Mouse (Mus musculus): ENCODE measurements around the gene Guca2b. TPM values are rescaled to one million over a fixed set of nuclear protein-coding genes. Genes with fewer than 3 reads are reported as not detected.
"Not testable (repeated sequence)": the region's sequence is repeated elsewhere in the genome, so short reads cannot be mapped to it uniquely, and the experiment has no call there.

Gene Guca2b
- polyA plus RNA-seq, 1 experiment from 2014 or later: not detected

DNA sequence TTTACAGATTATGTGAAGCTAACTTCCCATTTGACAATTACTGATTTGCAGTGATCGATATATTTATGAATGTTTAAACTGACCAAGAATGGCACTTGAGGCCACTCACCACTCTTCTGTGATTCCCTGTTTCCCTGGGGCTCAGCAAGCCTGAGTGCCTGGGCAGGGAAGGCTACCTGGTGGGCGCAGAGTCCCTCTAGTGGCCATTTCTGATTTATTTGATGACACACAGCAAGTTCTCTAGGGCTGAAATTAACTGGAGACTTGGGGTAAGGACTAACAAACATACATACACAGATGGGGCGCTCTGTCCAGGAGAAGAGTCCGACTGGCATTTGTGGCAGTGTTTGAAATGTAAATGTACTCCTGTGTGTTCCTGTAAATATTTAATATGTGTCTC lies 30.4 kb downstream of the Guca2b start:
- H3K27me3 ChIP-seq; H3K9me3 ChIP-seq; H3K4me3 ChIP-seq (replicated peaks); H3K9ac ChIP-seq (replicated peaks); H3K4me2 ChIP-seq (replicated peaks): not testable (repeated sequence)
- WGBS: 78% methylated on average over 4 of the region's 4 CpGs
- Histone ChIP-seq H3K27ac (0 out of 2 replicates have a peak overlapping the region, but pooled peaks have one; percentile 39), H3K36me3 (peaks cover 34% of the 10 kb centered on the region), H3K4me1 (replicated peaks) (peaks cover 24% of the 10 kb centered on the region)
- peak; percentile 35 for ATAC-seq

DNA sequence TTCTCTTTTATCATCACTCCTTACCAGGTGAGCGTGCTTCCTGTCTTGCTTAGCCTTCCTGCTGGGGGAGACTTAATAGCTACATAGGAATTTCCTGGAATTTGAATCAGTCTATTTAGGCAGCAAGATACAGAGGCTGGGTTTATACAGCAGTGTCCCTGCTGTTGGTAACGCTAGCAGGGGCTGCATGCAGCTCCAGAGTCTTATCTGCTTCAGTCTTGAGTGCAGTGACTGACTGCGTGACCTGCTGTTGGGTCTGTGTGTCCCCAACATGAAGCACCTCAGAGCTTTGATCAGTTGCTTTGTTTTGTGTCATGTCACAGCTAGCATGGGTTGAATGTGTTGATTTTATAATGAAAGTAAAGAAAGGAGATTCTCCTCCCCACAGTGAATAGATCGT lies 31.4 kb downstream of the Guca2b start:
- H3K4me1 ChIP-seq (replicated peaks): peaks cover 13% of the 10 kb centered on the region
- H3K27me3 ChIP-seq: no peaks in the 10 kb centered on the region
- H3K36me3 ChIP-seq: peaks cover 44% of the 10 kb centered on the region
- H3K9me3 ChIP-seq: no peaks in the 10 kb centered on the region
- H3K4me3 ChIP-seq (replicated peaks): no peak overlapping the region
- H3K9ac ChIP-seq (replicated peaks): no peak overlapping the region
- peak overlapping the region; percentile 69 for H3K27ac ChIP-seq
- no peak for ATAC-seq
- H3K4me2 ChIP-seq (replicated peaks): no peak overlapping the region
- 68% methylated on average over 4 of the region's 4 CpGs for WGBS

GRCm38 (mm10) chr4:119626876-119627275 lies 31.9 kb downstream of the Guca2b start:
- no peaks in the 10 kb centered on the region for H3K27me3 ChIP-seq
- H3K9me3 ChIP-seq: no peaks in the 10 kb centered on the region
- ATAC-seq: no peak
- WGBS: 79% methylated on average over 3 of the region's 3 CpGs
- peaks cover 48% of the 10 kb centered on the region for H3K36me3 ChIP-seq
- H3K4me3 ChIP-seq (replicated peaks): no peak overlapping the region
- H3K9ac ChIP-seq (replicated peaks): no peak overlapping the region
- peaks cover 12% of the 10 kb centered on the region for H3K4me1 ChIP-seq (replicated peaks)
- no peak overlapping the region; the same call in none of the 2 replicates for H3K27ac ChIP-seq
- no peak overlapping the region for H3K4me2 ChIP-seq (replicated peaks)

DNA sequence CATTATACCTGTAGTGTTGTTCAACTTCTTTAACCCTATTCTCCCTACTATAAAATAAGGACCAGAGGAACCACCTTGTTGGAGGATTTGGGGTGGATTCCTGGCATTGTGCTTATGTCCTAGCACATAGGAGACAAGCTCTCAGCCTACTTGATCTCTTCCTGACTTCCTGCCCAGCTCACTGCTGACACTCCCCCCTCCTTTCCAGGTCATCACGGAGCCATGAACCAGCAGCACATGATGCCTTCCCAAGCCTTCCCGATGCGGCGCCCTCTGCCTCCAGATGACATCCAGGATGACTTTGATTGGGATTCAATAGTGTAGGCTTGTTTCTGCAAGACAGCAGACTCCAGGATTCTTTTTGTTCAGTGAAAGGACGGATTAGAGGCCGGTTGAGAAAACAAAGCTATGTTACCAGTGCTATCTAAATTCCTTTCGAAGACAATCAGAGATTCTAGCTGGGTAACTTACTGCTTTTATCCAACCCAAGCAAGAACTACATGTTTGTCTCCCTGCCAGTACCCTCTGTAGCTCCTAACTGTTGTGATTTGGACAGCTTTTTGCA lies 32.6 kb downstream of the Guca2b start:
- peak overlapping the region; percentile 1; the same call in 1 of the 2 replicates for H3K27ac ChIP-seq
- peaks cover 11% of the 10 kb centered on the region for H3K4me1 ChIP-seq (replicated peaks)
- no peak for ATAC-seq
- WGBS: 19% methylated on average over 7 of the region's 7 CpGs
- no peaks in the 10 kb centered on the region for H3K9me3 ChIP-seq
- no peak overlapping the region for H3K4me2 ChIP-seq (replicated peaks)
- H3K36me3 ChIP-seq: peaks cover 52% of the 10 kb centered on the region
- H3K4me3 ChIP-seq (replicated peaks): no peak overlapping the region
- H3K9ac ChIP-seq (replicated peaks): no peak overlapping the region
- H3K27me3 ChIP-seq: no peaks in the 10 kb centered on the region

- 87% methylated on average over 4 of the region's 4 CpGs for WGBS
- ATAC-seq: no peak
- Histone ChIP-seq H3K4me3 (replicated peaks) (no peak overlapping the region), H3K9me3 (no peaks in the 10 kb centered on the region), H3K36me3 (peaks cover 3% of the 10 kb centered on the region), H3K9ac (replicated peaks) (no peak overlapping the region), H3K4me1 (replicated peaks) (peaks cover 5% of the 10 kb centered on the region; the same call in 1 of the 2 replicates), H3K27me3 (no peaks in the 10 kb centered on the region), H3K4me2 (replicated peaks) (no peak overlapping the region), H3K27ac (no peak overlapping the region)
These were observed 44.0 kb downstream of the Guca2b start for GRCm38 (mm10) chr4:119614724-119615123.

DNA sequence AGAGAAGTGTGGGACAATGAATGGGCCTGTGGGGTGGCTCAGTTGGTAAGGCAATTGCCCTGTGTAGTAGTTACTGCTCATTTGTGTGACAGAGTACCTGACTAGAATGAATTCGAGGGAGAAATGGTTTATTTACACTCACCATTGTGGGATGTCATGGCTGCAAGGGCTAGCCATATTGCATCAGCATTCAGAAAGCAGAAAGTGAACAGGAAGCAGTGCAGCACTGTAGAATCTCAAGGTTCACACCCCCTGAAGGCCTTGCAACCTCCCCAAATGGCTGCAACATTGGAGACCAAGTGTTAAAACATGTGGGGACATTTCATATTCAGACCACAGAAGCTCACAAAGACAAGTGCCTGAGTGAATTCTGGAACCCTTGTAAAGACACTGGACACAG lies 44.7 kb downstream of the Guca2b start:
- H3K27ac ChIP-seq: peak overlapping the region; percentile 40; the same call in 1 of the 2 replicates
- ATAC-seq: no peak
- H3K9me3 ChIP-seq: no peaks in the 10 kb centered on the region
- H3K36me3 ChIP-seq: no peaks in the 10 kb centered on the region
- no peak overlapping the region for H3K4me2 ChIP-seq (replicated peaks)
- 71% methylated on average over 1 of the region's 1 CpGs for WGBS
- H3K27me3 ChIP-seq: no peaks in the 10 kb centered on the region
- H3K4me3 ChIP-seq (replicated peaks): no peak overlapping the region
- H3K9ac ChIP-seq (replicated peaks): no peak overlapping the region
- H3K4me1 ChIP-seq (replicated peaks): peaks cover 5% of the 10 kb centered on the region; the same call in 1 of the 2 replicates

DNA sequence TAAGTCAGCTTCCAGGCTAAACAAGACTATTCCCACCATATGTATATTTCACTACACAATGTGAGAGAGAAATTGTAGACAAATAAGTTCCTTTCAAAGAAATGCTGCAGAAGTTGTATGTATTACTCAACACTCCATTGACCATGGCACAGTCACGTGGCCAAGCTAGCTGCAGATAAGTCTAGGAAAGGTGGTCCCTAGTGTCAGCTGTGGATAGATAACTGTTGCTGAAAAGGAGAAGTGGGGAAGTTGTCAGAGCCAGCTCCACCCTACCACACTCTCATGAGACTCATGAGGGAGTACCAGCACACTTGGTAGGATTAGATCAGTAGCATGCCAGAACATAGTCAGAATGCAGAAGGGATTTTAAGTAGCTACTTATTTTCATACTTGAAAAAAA lies 49.3 kb downstream of the Guca2b start:
- Histone ChIP-seq H3K4me2 (replicated peaks) (no peak overlapping the region), H3K27ac (no peak overlapping the region), H3K4me1 (replicated peaks) (peaks cover 5% of the 10 kb centered on the region; the same call in 1 of the 2 replicates), H3K36me3 (peaks cover 12% of the 10 kb centered on the region), H3K4me3 (replicated peaks) (no peak overlapping the region), H3K9ac (replicated peaks) (no peak overlapping the region), H3K9me3 (no peaks in the 10 kb centered on the region), H3K27me3 (no peaks in the 10 kb centered on the region)
- 89% methylated on average over 1 of the region's 1 CpGs for WGBS
- no peak for ATAC-seq

Other genes with a start within 250 kb of the Guca2b start
- gene Ccdc30, start 243.4 kb downstream of the Guca2b start, polyA plus RNA-seq (2015; fragmentation: Nextera tagmentation; extraction: Ambion mirVana): 19.2 and 19.7 TPM in 2 replicates
- gene Ppcs, start 236.5 kb downstream of the Guca2b start, polyA plus RNA-seq (2015; fragmentation: Nextera tagmentation; extraction: Ambion mirVana): 17.7 and 18.2 TPM in 2 replicates
- 0.28 and 0.76 TPM in 2 replicates for gene Zmynd12, start 236.1 kb downstream of the Guca2b start, polyA plus RNA-seq (2015; fragmentation: Nextera tagmentation; extraction: Ambion mirVana)
- 15.7 and 16.5 TPM in 2 replicates for gene Rimkla, start 166.3 kb downstream of the Guca2b start, polyA plus RNA-seq (2015; fragmentation: Nextera tagmentation; extraction: Ambion mirVana)
- 25.4 and 27.6 TPM in 2 replicates for gene Foxj3, start 122.0 kb downstream of the Guca2b start, polyA plus RNA-seq (2015; fragmentation: Nextera tagmentation; extraction: Ambion mirVana)
- 5.1 and 7.8 TPM in 2 replicates for gene Frg2f1, start 119.4 kb downstream of the Guca2b start, polyA plus RNA-seq (2015; fragmentation: Nextera tagmentation; extraction: Ambion mirVana)
- gene Guca2a, start 21.2 kb downstream of the Guca2b start, polyA plus RNA-seq (2015; fragmentation: Nextera tagmentation; extraction: Ambion mirVana): not detected in 2 replicates
- gene Hivep3, start 74.8 kb upstream of the Guca2b start, polyA plus RNA-seq (2015; fragmentation: Nextera tagmentation; extraction: Ambion mirVana): 9.5 and 10.5 TPM in 2 replicates

Data from midbrain, embryonic 13.5 days (tissue).